9 mouse cellular contexts compared by ENCODE assay signal in the genomic region with DNA sequence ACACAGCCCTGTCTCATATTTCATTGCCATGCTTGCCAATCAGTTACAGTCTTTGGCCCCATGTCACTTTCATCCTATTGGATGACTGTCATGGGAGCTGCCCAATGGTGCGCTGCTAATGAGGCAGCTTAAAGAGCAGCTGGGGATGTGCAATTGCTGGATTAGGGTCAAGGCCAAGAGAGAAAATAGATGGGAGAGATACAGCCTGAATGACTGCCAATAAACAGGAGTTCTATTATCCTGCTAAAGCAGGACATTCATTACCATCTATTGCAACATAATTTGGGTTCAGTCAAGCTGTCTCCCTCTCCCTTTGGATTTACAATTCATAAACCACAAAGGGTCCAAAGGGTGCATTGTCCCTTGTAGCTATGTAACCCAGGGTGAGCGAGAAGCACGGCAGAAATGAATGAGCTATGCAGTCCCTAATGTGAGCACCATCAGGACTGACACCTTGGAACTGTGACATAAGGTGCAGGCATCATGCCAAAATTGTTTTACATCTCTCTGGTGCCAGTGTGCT.
DNase-seq lines count a peak whose midpoint lies in the region; ATAC-seq and TF ChIP-seq lines count a peak whose summit lies in the region.
"Had no signal": no experiment of that assay in that cellular context is flagged by ENCODE, and none has a peak within 500 bp of the region (broad histone marks: within the 10 kb centered on the region; RNA-seq: fewer than 3 reads in every experiment).

No protein-coding gene starts in this region.

- H3K9me3 ChIP-seq in lung, embryonic 14.5 days (ENCODE audit: low read depth, low read length), result no peaks in the 10 kb centered on the region
- H3K9me3 ChIP-seq in forebrain, embryonic 15.5 days, result no peaks in the 10 kb centered on the region
- H3K9me3 ChIP-seq: liver, embryonic 13.5 days had no signal

- no peaks in the 10 kb centered on the region for H3K4me1 ChIP-seq in lung, embryonic 14.5 days (ENCODE audit: insufficient read depth)
- peaks cover 5% of the 10 kb centered on the region; the same call in 1 of the 2 replicates for H3K4me1 ChIP-seq in forebrain, embryonic 15.5 days
- H3K4me1 ChIP-seq: liver, embryonic 13.5 days had no signal

- H3K4me3 ChIP-seq in lung, embryonic 14.5 days (ENCODE audit: low read depth, low read length), result no peak overlapping the region
- no peak overlapping the region for H3K4me3 ChIP-seq in forebrain, embryonic 15.5 days
- H3K4me3 ChIP-seq: liver, embryonic 13.5 days had no signal

- H3K27me3 ChIP-seq in lung, embryonic 14.5 days (ENCODE audit: insufficient read depth, low read length), result no peaks in the 10 kb centered on the region
- no peaks in the 10 kb centered on the region for H3K27me3 ChIP-seq in forebrain, embryonic 15.5 days
- H3K27me3 ChIP-seq: liver, embryonic 13.5 days had no signal

- no peak for TF ChIP-seq CTCF in lung, embryonic 14.5 days (IDR thresholded peaks at IDR 0.05; ENCODE audit: low read depth)

- no peak overlapping the region for H3K9ac ChIP-seq in lung, embryonic 14.5 days
- H3K9ac ChIP-seq in forebrain, embryonic 15.5 days (replicated peaks), result no peak overlapping the region
- H3K9ac ChIP-seq: liver, embryonic 13.5 days had no signal

- H3K36me3 ChIP-seq in lung, embryonic 14.5 days (ENCODE audit: insufficient read depth), result no peaks in the 10 kb centered on the region
- H3K36me3 ChIP-seq in forebrain, embryonic 15.5 days, result no peaks in the 10 kb centered on the region
- H3K36me3 ChIP-seq: liver, embryonic 13.5 days had no signal

- 74% methylated on average over 3 of the region's 3 CpGs for WGBS in lung, embryonic 14.5 days
- 11% methylated on average over 3 of the region's 3 CpGs for WGBS in forebrain, embryonic 15.5 days

- H3K4me2 ChIP-seq in lung, embryonic 14.5 days, result no peak overlapping the region
- H3K4me2 ChIP-seq in forebrain, embryonic 15.5 days (replicated peaks), result no peak overlapping the region
- H3K4me2 ChIP-seq: liver, embryonic 13.5 days had no signal

- peak; percentile 52; the same call in 1 of the 2 replicates for ATAC-seq in lung, embryonic 14.5 days (ENCODE audit: insufficient read depth)
- ATAC-seq in forebrain, embryonic 15.5 days (replicated peaks), result peak; percentile 99

- DNase-seq in lung, embryonic 14.5 days, result peak; percentile 7
- no peak for DNase-seq in lung, postnatal 25 days (ENCODE audit: low spot score)
- peak; percentile 3 to 8 for DNase-seq in layer of hippocampus, postnatal 36 days
- peak; percentile 4 to 7 for DNase-seq in right cerebral cortex, postnatal 36 days (ENCODE audit: low spot score in 2 of 2)
- no peak for DNase-seq in gastrocnemius, postnatal 25 days
- DNase-seq in urinary bladder, adult 18-20 months (ENCODE audit: low spot score in 2 of 2), result no peak
- DNase-seq in adrenal gland, adult 18-20 months (ENCODE audit: low spot score in 2 of 2), result no peak
- DNase-seq: liver, embryonic 13.5 days had no signal

- no peak overlapping the region for H3K27ac ChIP-seq in lung, embryonic 14.5 days (ENCODE audit: low read depth)
- peak overlapping the region; percentile 37; the same call in 1 of the 2 replicates for H3K27ac ChIP-seq in forebrain, embryonic 15.5 days (replicated peaks)
- H3K27ac ChIP-seq: liver, embryonic 13.5 days had no signal

Comparison
In these comparisons a context has a peak if more than half of its experiments do, and no peak if none do; other contexts are left out.
1. DNase-seq: peak in lung, embryonic 14.5 days (single experiment), layer of hippocampus, postnatal 36 days (2 of 2) and right cerebral cortex, postnatal 36 days (2 of 2); none in lung, postnatal 25 days (single experiment), gastrocnemius, postnatal 25 days (single experiment), urinary bladder, adult 18-20 months (0 of 2) and adrenal gland, adult 18-20 months (0 of 2).